7 mouse cellular contexts compared by ENCODE assay signal in the genomic region with DNA sequence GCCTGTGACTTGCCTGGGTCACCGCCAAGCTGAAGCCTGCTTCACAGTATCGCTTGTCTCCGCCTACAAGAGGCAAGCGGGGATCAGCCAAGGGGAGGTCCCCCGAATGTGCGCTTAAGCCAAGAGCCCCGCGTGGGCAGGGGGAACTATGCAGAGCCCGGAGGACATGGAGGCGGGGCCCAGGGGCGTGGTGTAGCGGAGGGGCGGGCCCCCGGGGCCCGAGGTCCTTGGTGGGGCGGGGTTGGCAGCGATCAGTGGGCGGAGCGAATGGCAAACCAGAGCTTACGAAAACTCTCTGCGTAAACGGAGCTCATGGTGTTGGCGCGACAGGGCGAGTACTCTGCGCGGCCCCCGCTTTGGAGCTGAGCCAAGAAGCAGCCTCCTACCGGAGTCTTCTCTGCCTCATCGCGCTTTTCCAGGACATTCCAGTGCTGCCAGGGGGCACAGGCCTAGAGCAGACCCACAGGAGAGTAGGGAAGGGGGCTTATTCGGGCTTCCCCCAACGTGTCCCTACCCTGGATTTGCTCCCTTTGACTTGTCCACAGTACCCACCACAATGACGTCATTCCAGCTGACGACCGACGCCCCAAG. TPM values are rescaled to one million over a fixed set of nuclear protein-coding genes. Genes with fewer than 3 reads are reported as not detected.
DNase-seq lines count a peak whose midpoint lies in the region; ATAC-seq lines count a peak whose summit lies in the region.

No protein-coding gene starts in this region.

- peaks cover 18% of the 10 kb centered on the region for H3K4me1 ChIP-seq in intestine, embryonic 15.5 days (replicated peaks)
- peaks cover 29% of the 10 kb centered on the region for H3K4me1 ChIP-seq in midbrain, embryonic 10.5 days

- ATAC-seq in intestine, embryonic 15.5 days, result peak; percentile 98

- intact Hi-C loops in gastrocnemius, postnatal 36 days (cut with DNase I), result no loop called here
- intact Hi-C loops in left cerebral cortex, postnatal 25 days (cut with DNase I), result no loop called here

- WGBS in intestine, embryonic 15.5 days, result under 1% methylated on average over 37 of the region's 37 CpGs
- under 1% methylated on average over 37 of the region's 37 CpGs for WGBS in midbrain, embryonic 10.5 days

- H3K9me3 ChIP-seq in intestine, embryonic 15.5 days, result no peaks in the 10 kb centered on the region
- H3K9me3 ChIP-seq in midbrain, embryonic 10.5 days (replicated peaks), result no peaks in the 10 kb centered on the region

- H3K9ac ChIP-seq in intestine, embryonic 15.5 days, result peak overlapping the region; percentile 47

- no peaks in the 10 kb centered on the region for H3K36me3 ChIP-seq in intestine, embryonic 15.5 days
- H3K36me3 ChIP-seq in midbrain, embryonic 10.5 days, result no peaks in the 10 kb centered on the region

- DNase-seq in adrenal gland, adult 2 months, result peak; percentile 100
- peak; percentile 81 for DNase-seq in embryo, embryonic 11.5 days (ENCODE audit: low read depth, low spot score)
- DNase-seq in gastrocnemius, postnatal 36 days, result peak; percentile 98 to 99
- DNase-seq in left cerebral cortex, postnatal 25 days (ENCODE audit: low spot score in 2 of 2), result peak; percentile 90 to 95
- peak; percentile 89 for DNase-seq in midbrain, embryonic 10.5 days (ENCODE audit: low spot score)
- peak; percentile 87 for DNase-seq in right cerebral cortex, postnatal 4 days

- peak overlapping the region; percentile 62; the same call in 1 of the 2 replicates for H3K27ac ChIP-seq in intestine, embryonic 15.5 days
- peak overlapping the region; percentile 78 for H3K27ac ChIP-seq in midbrain, embryonic 10.5 days (replicated peaks)

- H3K4me3 ChIP-seq in intestine, embryonic 15.5 days (replicated peaks), result peak overlapping the region; percentile 41
- H3K4me3 ChIP-seq in midbrain, embryonic 10.5 days, result peak overlapping the region; percentile 60

- H3K27me3 ChIP-seq in intestine, embryonic 15.5 days (replicated peaks), result no peaks in the 10 kb centered on the region
- H3K27me3 ChIP-seq in midbrain, embryonic 10.5 days (ENCODE audit: low read depth, poor library complexity, severe bottlenecking), result peaks cover 62% of the 10 kb centered on the region

- peak overlapping the region; percentile 93 for H3K4me2 ChIP-seq in intestine, embryonic 15.5 days (replicated peaks)

RNA-seq across cellular contexts. Expression of gene Itga2b, which starts 2.8 kb away (rescaled TPM):
- total RNA-seq in adrenal gland, adult 2 months (2021), result 1 to 10 TPM; 2.5 to 4.1 TPM
- polyA plus RNA-seq in adrenal gland, adult 2 months (2012; rRNA removed), result 6.6 TPM in 2 replicates
- 1 to 10 TPM in 1 of 2 experiments, under 1 TPM in 1; 0.56 to 1.1 TPM for total RNA-seq in gastrocnemius, postnatal 36 days (2021)
- polyA plus RNA-seq in intestine, embryonic 15.5 days (2015; fragmentation: Nextera tagmentation; extraction: Ambion mirVana), result 3.3 and 5.1 TPM in 2 replicates
- 1 to 10 TPM; 2.2 to 3.5 TPM for total RNA-seq in left cerebral cortex, postnatal 25 days (2021)
- polyA plus RNA-seq in midbrain, embryonic 10.5 days (2016; fragmentation: Nextera tagmentation; extraction: Ambion mirVana), result 5.8 and 6.9 TPM in 2 replicates

RNA-seq across cellular contexts. Expression of gene Fam171a2, which starts 19.7 kb away (rescaled TPM):
- 1 to 10 TPM; 2.8 to 8.3 TPM for total RNA-seq in adrenal gland, adult 2 months (2021)
- 18.1 and 22.9 TPM in 2 replicates for polyA plus RNA-seq in adrenal gland, adult 2 months (2012; rRNA removed)
- 1 to 10 TPM; 1.4 to 1.6 TPM for total RNA-seq in gastrocnemius, postnatal 36 days (2021)
- polyA plus RNA-seq in intestine, embryonic 15.5 days (2015; fragmentation: Nextera tagmentation; extraction: Ambion mirVana), result 3.2 and 3.5 TPM in 2 replicates
- 100 to 1,000 TPM; 108 to 120 TPM for total RNA-seq in left cerebral cortex, postnatal 25 days (2021)
- 3.0 and 4.0 TPM in 2 replicates for polyA plus RNA-seq in midbrain, embryonic 10.5 days (2016; fragmentation: Nextera tagmentation; extraction: Ambion mirVana)

RNA-seq across cellular contexts. Expression of gene Grn, which starts 37.0 kb away (rescaled TPM):
- 100 to 1,000 TPM; 165 to 211 TPM for total RNA-seq in adrenal gland, adult 2 months (2021)
- 251 and 310 TPM in 2 replicates for polyA plus RNA-seq in adrenal gland, adult 2 months (2012; rRNA removed)
- 10 to 100 TPM; 23.5 to 24.8 TPM for total RNA-seq in gastrocnemius, postnatal 36 days (2021)
- polyA plus RNA-seq in intestine, embryonic 15.5 days (2015; fragmentation: Nextera tagmentation; extraction: Ambion mirVana), result 156 and 171 TPM in 2 replicates
- total RNA-seq in left cerebral cortex, postnatal 25 days (2021), result 10 to 100 TPM; 58.3 to 71.3 TPM
- 63.5 and 77.1 TPM in 2 replicates for polyA plus RNA-seq in midbrain, embryonic 10.5 days (2016; fragmentation: Nextera tagmentation; extraction: Ambion mirVana)

RNA-seq across cellular contexts. Expression of gene Slc25a39, which starts 59.4 kb away (rescaled TPM):
- total RNA-seq in adrenal gland, adult 2 months (2021), result 100 to 1,000 TPM; 504 to 683 TPM
- polyA plus RNA-seq in adrenal gland, adult 2 months (2012; rRNA removed), result 1,025 and 1,107 TPM in 2 replicates
- 10 to 100 TPM; 56.2 to 64.3 TPM for total RNA-seq in gastrocnemius, postnatal 36 days (2021)
- 305 and 329 TPM in 2 replicates for polyA plus RNA-seq in intestine, embryonic 15.5 days (2015; fragmentation: Nextera tagmentation; extraction: Ambion mirVana)
- total RNA-seq in left cerebral cortex, postnatal 25 days (2021), result 10 to 100 TPM; 58.8 to 64.8 TPM
- 234 and 249 TPM in 2 replicates for polyA plus RNA-seq in midbrain, embryonic 10.5 days (2016; fragmentation: Nextera tagmentation; extraction: Ambion mirVana)

Comparison
In these comparisons a context has a peak if more than half of its experiments do, and no peak if none do; other contexts are left out.
1. Peak in every context shown above with its lines: DNase-seq, ATAC-seq, H3K4me3 ChIP-seq and H3K27ac ChIP-seq.
2. RNA of gene Fam171a2, which starts 19.7 kb away (total RNA-seq): 108 to 120 TPM in left cerebral cortex, postnatal 25 days; 2.8 to 8.3 TPM in adrenal gland, adult 2 months and 1.4 to 1.6 TPM in gastrocnemius, postnatal 36 days; every median in the first group is over 10 times any median in the second.